Mouse (Mus musculus): ENCODE measurements at regions not wholly inside any gene's neighbourhood (a gene's known extent, or its start where the extent isn't known, plus 50 kb on each side); places are given as distances from the start of the nearest gene placed in this dataset.

GRCm38 (mm10) chr1:83832946-83833345 lies 424.9 kb upstream of the Sphkap start:
- TF ChIP-seq CTCF (IDR thresholded peaks at IDR 0.05; ENCODE audit: low read depth) (no peak), EP300 (IDR thresholded peaks at IDR 0.05; ENCODE audit: low read depth) (no peak)

All from heart, postnatal 0 days (tissue).